Mouse (Mus musculus) ES-CJ7 (cell line): ENCODE results near the gene Krt20.

Source experiments
- DNase-seq: peaks from one replicate; pipeline ENCODE4 v3.0.0; 2011; ENCODE audit warnings: low read depth, low spot score

The Krt20 gene

DNA sequence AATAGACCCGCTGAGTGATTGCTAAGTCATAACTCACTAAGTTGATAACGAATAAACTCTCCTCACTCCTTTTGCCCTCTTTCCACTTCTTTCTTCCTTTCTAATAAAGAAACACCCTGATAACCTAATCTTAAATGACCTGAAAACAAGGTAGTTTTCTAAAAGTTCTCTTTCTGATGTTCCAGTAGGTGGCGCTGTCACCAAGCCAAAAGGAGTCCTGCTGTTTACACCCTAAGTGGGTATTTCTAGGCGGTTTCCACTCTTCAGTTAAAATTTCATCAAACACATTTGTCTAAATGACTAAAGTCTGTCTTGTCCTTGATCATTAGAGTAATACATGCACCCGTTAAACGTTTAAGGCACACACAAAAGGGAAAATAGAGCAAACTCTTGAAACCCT is 24.7 kb downstream of the Krt20 start:
- peak; percentile 38 for DNase-seq

- DNase-seq: no peak
Observed at GRCm38 (mm10) chr11:99406186-99406585, 31.8 kb downstream of the Krt20 start.

DNA sequence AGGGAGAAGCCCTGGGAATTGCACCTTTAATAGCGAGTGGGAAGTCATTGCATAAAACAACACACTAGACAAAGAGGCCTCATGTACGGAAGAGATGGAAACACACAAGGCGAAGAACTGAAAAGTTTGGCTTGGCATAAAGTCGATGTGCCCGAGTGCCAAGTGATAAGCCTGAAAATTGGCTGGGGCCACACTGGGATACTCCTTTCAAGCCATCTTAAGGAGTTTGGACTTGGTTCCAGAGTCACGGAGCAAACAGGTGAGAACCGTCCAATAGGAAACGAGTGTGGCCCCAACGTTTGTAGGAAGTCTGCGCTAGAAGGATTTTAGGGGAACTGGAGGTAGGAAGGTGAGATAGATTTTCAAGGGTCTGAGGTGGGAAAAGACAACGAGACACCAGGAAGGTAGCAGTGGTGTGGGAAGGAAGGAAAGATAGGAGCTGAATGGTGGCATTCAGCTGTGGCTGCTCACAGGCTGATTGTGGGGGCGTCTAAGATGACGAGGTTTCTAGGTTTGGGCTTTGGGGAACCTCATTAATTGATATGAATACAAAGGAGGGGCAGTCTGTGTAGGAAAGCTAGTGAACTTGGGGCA is 37.9 kb downstream of the Krt20 start:
- no peak for DNase-seq

- DNase-seq: no peak
Observed at GRCm38 (mm10) chr11:99398832-99399231, 39.1 kb downstream of the Krt20 start.

DNA sequence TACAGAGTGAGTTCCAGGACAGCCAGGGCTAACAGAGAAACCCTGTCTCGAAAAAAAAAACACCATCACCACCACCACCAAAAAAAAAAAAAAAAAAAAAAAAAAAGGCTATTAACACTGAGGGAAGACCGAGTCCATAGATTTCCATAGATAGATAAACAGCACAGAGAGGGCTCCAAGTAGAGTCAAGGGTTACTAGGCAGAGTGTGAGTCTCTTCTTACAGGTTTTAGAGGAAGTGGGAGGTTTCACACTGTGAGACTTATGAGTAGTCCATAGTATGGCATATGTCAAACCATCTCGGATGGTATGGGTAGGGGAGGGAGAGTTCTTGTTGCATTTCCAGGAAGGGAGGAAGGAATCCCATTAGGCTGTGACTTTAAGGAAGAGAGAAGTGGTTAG is 39.9 kb downstream of the Krt20 start:
- no peak for DNase-seq

- DNase-seq: no peak
Observed at GRCm38 (mm10) chr11:99396661-99397060, 41.3 kb downstream of the Krt20 start.

DNA sequence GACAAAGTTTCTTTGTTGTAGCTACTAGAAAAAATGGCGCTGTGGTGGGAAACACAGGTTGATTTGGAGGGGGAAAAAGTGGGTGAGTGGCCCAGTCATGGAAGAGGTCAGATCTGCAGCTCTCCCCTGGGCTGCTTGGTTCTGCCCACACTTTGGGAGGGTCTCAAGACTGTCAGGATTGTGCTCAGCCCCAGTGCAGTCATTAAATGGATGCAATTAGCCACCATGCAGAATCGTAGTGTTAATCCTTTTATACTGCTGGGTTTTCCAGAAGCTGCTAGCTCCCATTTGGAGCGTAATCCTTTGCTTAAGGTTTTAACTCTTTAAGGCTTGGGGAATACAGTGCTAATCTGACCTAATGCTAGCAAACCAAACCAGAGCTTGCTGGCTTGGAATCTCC is 41.9 kb downstream of the Krt20 start:
- no peak for DNase-seq

DNA sequence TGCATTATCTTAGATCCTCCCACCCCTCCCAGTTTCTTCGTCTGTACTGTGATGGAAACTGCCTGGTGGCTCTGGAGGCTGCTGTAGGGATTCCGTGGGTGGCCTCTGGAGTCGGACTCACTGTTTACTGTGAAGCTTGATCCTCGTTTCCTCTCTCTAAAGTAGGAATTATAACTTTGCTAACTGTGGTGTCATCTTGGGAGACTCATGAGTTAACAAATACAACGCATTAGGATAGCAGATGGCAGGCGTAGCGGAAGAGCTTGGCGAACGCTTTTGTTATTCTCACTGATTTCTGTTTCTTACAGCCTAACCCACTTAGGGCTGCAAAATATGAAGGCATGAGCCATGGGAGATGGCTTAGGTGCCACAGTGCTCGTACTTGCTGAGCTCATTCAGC is 45.5 kb downstream of the Krt20 start:
- DNase-seq: no peak

DNA sequence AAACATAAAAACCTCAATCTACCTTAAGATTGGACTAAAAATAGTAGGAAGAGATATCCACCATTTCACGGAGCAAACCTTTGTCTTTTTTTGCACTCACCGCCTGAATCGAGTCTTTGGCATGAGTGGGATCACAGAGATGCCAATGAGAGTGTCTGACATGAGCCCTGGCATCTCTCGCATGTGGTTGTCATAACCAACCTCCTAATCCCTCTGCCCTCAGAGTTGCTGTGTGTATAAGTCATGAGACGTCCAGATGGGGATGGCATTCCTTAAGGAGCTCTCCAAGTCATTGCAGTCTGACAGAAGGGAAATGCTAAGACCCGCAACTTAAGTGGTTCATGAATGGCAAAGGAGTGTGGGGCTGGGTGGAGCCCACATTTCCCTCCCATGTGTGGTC is 46.6 kb downstream of the Krt20 start:
- DNase-seq: no peak

DNA sequence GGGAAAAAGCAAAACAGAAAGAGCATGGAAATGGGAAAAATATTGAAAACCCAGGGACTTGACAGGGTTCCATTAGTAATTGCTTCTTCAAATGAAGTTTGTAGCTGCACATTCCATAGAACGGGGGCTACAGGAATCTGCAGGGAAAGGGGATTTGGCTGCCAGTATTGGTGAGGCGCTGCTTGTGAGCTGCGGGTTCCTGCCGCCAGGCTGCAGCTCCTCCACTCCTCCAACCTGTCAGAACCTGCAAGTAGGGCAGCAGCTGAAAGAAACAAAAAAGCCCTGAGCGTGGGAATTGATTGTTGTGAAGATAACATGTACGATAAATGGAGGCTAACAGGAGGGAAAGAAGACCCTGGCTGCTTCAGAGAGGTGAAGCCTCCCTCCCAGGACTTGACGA is 47.1 kb downstream of the Krt20 start:
- no peak for DNase-seq

DNA sequence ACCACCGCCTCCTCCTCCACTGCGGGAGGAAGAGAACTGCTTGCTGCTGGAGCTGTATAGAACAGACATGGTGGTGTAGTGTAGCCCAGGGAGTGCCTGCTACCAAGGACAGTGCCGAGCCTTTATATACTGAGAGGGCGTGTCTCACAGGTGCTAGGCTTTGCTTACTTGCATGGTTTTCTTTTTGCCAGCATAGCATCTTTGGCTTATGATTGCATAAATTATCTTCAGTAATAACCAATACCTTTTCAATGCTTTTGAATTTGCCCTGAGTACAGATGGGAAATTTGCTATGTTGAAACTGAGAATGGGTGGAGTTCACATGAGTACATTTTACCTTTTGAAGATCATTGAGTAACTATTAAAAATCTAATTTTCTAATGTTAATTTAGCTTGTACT is 48.7 kb downstream of the Krt20 start, which contains the start of gene Krt10:
Krt10 (minus strand) TSS at position 101 of the 400 bp plus-strand sequence.
- no peak for DNase-seq

GRCm38 (mm10) chr11:99388661-99389060 is 49.3 kb downstream of the Krt20 start:
- no peak for DNase-seq

DNA sequence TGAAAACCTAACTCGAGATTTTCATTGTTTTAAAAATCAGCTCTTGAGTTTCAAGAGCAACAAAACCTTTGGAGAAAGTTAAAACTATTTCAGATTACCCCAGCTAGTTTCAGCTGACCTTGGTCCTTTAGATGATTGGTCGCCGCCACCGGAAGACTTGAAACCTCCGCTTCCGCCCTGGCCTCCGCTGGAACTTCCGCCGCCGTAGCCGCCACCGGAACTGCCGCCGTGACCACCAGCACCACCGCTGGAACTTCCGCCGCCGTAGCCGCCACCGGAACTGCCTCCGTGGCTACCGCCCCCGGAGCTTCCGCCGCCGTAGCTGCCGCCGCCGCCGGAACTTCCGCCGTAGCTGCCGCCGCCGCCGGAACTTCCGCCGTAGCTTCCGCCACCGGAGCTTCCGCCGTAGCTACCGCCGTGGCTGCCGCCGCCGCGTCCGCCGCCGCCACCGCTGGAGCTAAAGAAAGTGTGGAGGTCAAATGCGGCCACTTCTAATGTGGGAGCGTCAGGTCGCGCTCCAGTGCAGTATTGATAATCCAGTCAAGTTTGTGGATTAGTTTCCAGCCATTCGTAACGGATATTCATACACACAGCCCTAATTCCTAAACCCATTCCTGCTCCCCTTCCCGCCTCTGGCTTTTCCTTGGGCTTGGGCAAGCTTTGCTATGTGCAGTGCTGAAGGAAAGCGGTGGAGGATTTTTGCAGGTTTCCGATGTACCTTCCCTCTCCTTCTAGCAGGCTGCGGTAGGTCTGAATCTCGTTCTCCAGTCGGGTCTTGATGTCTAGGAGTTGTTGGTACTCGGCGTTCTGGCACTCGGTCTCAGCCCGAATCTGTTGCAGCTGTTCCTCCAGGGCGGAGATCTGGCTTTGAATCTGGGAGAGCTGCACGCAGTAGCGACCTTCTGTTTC is 51.9 kb downstream of the Krt20 start:
- peak; percentile 82 for DNase-seq

GRCm38 (mm10) chr11:99379568-99379967 is 58.4 kb downstream of the Krt20 start:
- peak; percentile 79 for DNase-seq
